Mouse (Mus musculus) bone marrow, adult 2 months (tissue): ENCODE measurements around the gene Aldh3b3.

ENCODE experiments used
- CTCF ChIP-seq: fragments of 200-500 bp; IDR thresholded peaks from 2 replicates; pipeline ENCODE4 v1.5.1; 2011; ENCODE audit warnings: low read length, control low read depth; ENCODE audit not compliant: control insufficient read depth, insufficient read depth
- POLR2A ChIP-seq: fragments of 200-500 bp; IDR thresholded peaks from 2 replicates; pipeline ENCODE4 v1.6.1; 2011; ENCODE audit warnings: low read depth, mild to moderate bottlenecking, control low read depth, low read length, borderline replicate concordance; ENCODE audit not compliant: control insufficient read depth

- TF ChIP-seq POLR2A, result no peak
- no peak for TF ChIP-seq CTCF
Observed at GRCm38 (mm10) chr19:3951461-3951860, 7.0 kb upstream of the Aldh3b3 start.
